Mouse (Mus musculus): ENCODE data around the gene Prss34. TPM values are rescaled to one million over a fixed set of nuclear protein-coding genes. Genes with fewer than 3 reads are reported as not detected.
A peak's percentile ranks its signal among the peaks of the same experiment; 100 is the strongest.

The Prss34 gene
- not detected for total RNA-seq (2022)

DNA sequence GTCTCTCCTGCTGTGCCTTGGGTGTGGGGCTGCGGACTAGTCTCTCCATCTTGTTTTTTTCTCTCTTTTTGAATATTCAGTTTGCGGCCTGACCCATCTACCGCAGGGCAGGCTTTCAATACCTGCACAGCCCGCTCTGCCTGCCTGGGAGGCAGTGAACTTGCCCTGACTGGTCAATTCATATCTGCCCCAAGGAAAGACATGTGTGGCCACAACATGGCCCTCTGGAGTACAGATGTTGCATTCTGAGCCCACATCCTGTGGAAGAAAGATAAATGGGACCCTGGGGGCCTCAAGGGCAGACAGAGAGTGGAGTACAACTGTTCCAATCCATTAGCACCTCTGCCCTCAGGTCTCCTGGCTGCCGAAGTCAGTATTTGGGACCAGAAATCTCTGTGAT is at the start of gene Prss34:
TSS of gene Prss34 (plus strand) at position 301 of the 400 bp plus-strand sequence.
- DNase-seq (ENCODE audit: low spot score in 2 of 2), result no peak

DNA sequence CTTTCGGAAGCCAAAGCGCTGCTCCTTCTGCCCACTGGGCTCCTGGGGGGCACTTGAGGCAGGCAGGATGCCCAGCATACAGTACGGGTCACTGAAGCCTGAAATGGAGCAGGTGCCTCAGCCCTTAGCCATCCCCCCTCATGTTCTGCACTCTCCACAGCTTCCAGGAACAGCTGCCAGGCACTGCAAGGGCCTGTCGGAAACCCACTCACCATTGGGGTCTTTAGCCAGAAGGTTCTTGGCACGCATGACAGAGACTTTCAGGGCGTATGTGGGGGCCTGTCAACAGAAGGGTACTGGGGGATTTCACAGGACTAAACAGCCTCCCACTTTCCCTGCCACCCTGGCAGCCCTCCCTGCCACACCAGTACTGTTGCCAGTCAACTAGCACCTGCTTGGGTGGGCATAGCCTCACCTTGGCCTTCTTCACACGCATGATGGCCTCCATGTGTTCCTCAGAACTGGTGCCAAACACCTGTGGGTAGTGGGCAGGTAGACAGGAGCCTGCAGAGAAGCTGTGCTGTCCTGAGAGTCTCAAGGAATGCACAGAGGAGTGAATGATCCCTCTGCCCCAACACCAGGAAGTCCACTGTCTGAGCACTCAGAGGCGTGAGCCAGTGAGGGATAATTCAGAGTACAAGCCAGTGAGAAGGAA is 47.9 kb upstream of the Prss34 start:
- DNase-seq (ENCODE audit: low spot score in 2 of 2), result no peak

DNA sequence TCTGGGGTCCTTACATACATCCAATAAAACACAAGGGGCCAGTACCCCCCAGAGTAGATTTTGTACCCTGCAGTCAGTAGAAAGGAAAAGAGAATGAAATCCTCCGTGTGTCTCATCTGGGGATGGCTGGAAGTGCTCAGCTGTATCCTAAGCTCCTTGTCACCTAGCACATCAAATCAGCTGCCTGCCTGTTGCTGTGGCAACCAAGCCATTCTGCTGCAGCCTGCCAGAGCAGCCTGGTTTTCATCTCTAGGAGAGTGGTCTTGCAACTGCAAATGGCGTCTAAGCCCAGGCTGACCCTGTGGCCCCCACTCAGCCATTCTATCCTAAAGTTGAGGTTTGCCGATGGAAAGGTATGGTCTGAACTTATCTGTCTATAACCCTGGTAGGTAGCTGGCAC is 45.6 kb upstream of the Prss34 start:
- DNase-seq (ENCODE audit: low spot score in 2 of 2), result no peak

DNA sequence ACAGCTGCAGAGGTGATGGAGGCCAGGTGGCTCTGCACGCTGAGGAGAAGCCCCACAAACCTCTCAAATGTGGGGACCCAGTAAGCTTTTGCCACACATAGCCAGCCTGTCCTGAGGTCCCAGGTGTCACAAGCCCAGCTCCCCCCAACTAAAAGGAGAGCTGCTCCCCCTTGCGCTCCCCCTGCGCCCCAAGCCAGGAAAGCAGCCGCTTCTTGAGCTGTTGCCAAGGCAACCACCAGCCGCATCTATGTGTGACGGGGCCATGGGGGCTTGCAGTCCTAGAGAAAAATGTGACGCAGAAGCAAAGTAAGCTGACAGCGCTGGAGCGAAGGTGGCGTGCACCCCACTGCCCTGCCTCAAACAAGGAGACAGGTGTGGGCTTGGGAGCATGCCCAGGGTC is 44.4 kb upstream of the Prss34 start:
- no peak for DNase-seq (ENCODE audit: low spot score in 2 of 2)

DNA sequence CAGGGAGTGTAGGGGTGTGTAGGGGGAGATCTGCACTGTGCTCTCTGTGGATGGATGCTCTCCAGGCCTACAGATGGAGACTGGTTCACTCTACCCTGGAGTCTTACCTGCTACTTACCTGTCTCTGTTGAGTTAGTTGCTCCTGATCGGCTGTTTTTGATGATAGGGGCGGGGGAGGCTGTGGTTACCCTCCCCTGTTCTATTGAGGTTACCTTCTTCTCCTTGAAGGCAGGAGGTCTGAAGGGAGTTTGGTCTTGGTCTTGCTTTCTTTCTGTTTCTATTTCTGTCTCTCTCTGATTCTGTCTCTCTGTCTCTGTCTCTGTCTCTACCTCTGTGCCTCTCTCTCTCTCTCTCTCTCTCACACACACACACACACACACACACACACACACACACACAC is 43.1 kb upstream of the Prss34 start:
- no peak for DNase-seq (ENCODE audit: low spot score in 2 of 2)

DNA sequence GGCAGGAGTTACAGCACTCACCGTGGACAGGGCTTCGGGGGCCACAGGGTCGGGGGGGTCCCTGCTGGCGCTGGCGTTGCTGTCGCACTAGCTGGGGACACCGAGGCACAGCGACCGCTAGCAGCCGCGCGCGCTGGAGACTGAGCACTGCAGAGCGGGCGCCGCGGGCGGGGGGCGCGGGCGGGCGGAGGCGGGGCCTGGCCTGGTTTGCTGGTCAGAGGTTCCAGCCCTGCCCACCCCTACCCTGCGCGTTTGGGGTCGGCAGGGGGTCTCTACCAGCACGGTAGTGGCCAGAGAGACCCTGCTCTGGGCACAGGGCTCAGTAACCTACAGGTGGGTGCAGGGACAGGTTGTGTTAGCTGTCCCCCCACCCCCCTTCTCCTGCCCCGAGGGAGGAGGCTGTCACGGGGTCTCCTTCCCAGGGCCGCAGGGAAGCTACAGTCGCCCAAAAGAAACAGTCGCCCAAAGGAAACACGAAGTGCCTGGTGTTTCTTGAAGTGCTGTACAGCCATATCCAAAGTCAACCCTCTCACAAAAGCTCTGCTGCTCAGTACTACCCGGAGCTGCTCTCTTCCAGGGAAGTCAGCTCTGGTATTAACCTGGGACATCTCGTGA is 41.9 kb upstream of the Prss34 start, which contains the start of gene Baiap3:
TSS of gene Baiap3 (minus strand) at position 225 of the 615 bp plus-strand sequence.
- no peak for DNase-seq (ENCODE audit: low spot score in 2 of 2)

DNA sequence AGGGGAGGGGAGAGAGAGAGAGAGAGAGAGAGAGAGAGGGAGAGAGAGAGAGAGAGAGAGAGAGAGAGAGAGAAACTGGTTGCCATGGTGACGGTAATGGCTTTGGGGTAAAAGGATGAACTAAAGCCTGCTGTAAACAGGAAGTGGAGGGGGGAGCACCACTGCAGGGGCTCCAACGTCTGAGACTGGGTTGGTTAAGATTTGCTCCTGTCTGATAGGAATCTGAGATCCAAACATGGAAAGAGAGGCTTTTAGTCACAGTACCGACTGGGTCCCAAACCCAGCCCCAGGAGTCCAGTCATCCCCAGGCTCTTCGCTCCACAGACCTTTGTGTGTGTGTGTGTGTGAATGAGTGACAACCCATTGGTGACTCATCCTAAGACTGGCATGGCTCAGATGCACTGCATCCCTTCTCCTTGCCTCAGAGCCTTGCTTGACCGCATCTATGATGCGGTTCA is 40.4 kb upstream of the Prss34 start:
- DNase-seq (ENCODE audit: low spot score in 2 of 2), result no peak

DNA sequence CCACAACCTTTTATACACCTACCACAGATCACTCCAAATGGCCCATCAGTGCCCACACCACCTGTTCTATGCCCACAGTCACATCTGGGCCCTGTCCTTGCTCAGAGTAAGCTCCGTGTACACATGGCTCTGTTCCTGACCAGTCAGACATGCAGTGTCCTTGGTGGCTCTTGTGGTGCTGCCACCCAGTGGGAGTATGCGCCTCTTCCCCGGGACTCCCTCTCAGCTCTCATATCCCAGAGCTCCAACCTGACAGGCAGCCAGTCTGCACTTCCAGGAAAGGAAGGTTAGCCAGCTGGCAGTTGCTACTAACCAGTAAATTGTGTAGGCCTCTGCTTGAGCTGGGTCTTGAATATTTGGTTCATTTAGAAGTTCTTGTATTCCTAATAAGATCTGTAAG is 33.7 kb upstream of the Prss34 start:
- DNase-seq (ENCODE audit: low spot score in 2 of 2), result no peak

DNA sequence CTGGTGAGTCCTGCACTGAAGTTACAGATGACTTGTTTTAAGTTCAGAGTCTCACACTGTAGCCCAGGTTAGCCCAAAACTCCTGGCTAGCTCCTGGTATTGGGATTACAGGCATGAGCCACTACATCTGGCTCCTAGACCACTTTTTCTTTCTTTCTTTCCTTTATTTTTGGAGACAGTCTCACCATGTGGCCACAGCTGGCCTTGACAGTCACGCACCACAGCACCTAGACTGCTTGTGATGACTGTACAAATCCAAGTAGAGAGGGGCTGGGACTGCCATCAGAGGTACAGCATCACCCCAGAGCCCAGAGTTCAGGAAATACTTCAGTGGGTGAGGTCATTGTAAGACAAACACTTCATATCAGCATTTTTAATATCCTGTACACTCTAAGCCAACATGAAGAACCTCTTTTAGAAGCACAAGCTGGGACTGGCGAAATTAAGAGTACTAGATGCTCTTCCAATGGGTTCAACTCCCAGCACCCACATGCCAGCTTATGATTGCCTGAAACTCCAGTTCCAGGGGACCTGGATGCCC is 27.3 kb upstream of the Prss34 start:
- no peak for DNase-seq (ENCODE audit: low spot score in 2 of 2)

DNA sequence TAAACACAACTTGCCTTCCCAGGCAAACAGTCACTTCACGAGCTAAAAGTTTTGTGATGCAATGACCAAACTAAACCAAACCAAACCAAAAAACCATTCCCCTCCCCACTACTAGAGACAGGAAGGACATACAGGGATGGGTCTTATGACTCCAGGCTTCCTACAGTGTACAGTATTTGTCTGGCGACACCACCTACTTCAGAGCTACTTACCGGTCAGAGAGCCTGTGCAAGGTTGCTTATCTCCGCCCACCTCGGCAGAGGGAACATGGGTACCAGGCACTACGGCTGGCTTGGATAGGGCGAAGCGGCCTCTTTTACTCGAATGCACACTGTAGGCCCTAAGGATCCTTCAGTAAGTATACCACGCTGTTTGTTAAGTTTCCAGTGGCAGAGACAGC is 25.9 kb upstream of the Prss34 start:
- no peak for DNase-seq (ENCODE audit: low spot score in 2 of 2)

DNA sequence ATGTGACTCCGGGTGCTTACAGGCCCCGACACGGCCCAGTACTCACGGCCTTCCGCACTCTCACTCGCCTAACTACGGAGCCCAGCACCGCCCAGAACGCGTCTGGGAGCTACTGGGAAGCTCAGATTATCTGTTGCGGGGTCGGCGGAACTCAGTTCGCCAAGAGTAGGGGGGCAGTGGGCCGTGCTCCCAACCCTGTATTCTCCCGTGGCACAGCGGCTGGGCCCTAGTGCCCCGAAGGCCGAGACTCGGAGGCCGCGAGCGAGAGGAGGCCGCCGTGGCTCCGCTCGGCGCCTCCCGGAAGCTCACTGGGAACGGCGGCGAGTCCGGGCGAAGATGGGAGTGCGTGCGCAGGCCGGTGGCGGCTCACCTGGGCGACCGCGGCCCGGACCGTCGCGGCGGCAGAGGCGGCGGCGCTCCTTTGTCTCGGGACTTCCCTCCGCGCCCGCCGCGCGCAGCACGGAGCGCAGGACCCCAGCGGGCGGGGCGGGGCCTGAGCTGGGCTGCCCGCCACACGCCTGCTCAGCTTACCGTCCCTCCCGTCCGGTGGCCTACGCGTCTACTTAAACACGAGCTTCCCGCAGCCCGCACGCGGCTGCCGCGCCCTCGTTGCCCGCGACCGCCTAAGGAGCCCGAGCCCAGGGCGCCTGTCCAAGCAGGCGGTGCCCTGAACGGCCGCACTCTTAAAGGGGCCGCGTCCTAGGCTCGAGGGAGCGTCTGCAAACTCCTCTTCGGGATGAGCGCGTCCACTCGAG is 25.1 kb upstream of the Prss34 start:
- DNase-seq (ENCODE audit: low spot score in 2 of 2), result peak; percentile 85 to 98

DNA sequence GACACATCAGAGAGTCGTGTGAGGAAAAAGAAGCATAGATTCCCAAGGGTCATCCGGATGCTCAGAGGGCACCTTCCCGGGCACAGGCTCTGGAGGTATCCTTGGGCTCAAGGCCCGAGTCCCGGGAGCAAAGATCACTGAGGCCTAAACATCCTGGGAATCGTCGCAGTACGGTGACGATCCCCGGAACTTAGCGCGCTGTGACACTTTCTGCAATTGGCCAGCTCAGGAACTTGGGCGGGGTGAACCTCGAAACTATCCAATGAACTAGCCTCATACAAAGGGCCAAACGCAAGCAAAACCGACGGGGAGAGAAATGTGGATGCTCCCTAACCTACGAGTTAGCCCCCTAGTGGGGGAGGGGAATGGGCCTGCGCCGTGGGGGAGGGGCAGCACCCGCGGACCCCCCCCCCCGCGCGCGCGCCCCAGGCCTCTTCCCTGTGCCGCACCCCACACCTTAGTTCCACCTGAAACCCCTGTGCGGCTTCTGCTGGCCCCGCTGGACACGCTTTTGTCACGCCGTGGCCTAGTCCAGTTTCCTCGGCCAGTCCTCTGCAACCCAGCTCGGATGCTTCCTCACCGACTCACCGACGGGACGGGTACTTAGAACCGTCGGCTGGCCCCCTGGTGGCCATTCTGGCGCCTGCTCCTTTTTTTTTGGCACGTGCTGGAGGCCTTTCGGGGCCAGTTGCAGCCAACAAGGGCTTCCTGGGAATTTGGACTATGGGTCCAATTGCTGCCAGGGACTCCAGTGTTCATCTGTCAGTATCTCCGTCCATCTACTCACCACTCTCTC is 24.3 kb upstream of the Prss34 start:
- DNase-seq (ENCODE audit: low spot score in 2 of 2), result peak; percentile 68 to 92

DNA sequence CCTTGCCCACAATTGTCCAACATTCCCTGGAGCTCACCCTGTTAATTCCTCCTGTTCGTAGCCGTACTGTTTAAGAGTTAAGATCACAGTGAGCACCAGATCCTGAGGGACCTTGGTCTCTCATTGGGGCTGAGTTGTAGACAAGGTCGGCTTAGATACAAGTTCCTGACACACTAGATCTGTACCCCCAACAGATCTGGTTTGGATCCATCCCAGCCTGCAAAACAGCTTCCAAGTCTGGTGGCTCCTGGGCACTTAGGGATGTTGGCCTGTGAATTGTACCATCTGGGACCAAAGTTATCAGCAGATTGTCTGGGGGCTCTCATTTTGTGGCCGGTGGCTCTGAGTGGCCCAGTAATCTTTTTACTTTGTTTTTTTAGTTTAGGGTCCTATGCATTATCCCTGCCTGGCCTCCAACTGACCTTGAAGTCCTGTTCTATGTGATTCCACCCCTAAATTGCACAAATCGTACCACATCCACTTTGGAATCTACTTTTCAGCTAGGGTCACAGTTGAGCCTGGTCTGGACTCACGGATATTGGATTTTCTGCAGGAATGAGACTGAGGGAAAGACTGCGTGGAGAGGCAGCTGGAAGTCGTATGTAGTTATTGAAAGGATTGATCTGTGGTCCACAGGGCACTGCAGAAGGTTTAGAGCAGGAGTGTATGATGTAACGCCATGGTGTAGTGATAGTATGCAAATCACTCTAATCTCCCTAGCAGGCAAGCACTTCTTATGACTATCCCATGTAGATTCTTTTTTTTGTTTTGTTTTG is 23.4 kb upstream of the Prss34 start, which contains the start of gene Ube2i:
TSS of gene Ube2i (minus strand) at position 52 of the 776 bp plus-strand sequence.
- no peak for DNase-seq (ENCODE audit: low spot score in 2 of 2)

DNA sequence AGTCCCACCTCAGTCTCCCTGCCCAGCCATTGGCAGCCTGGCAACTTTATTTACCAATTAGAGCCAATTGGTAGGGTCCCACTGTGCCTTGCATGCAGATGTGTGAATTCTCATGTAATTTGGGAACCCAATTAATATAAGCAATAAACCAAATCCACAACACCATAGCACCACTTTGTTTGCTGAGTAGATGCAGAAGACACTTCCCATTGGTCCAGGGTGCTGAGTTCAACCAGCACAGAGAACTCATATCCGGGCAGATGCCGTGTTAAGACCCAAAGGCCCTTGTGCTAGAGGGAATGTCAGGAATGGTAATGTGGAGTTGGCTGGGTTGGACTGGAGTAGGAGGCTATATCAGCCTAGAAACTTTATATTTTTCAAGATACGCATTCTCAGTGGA is 22.4 kb upstream of the Prss34 start:
- no peak for DNase-seq (ENCODE audit: low spot score in 2 of 2)

DNA sequence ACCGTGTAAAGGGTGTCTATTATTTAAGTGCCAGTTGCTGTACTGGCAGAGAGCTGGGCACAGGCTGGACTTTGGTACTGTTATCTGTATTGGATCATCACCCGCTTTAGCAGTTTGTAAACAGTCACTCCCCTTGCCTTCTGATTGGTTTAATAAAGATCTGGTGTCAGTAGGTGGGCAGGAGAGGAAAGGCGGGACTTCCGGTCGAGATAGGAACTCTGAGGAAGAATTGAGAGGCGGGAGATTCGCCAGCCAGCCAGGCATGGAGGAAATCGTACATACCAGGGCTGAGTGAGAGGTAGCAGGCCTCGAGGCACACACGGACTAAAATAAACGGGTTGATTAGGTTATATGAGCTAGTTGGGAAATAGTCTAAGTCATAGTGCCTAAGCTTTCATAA is 16.1 kb upstream of the Prss34 start:
- DNase-seq (ENCODE audit: low spot score in 2 of 2), result no peak

DNA sequence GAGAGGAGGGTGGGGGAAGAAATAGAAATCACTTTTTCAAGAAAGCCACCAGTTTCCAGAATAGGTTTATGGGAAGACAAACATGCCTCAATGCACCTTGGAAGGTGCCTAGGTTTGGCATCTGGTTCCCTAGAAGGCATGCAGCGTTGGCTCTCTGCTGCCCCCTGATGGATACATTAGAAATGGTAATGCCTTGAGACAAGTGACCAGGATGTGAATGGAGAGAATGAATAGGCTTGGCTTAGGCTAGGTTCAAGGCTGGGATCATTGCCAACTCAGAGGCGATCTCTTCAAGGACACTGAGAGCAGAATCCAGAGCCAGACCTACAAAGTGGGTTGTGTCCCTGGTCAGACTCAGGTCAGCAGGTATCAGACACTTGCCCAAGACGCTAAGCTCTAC is 13.2 kb upstream of the Prss34 start:
- peak in 1 of 2 experiments; percentile 23 for DNase-seq (ENCODE audit: low spot score in 2 of 2)

DNA sequence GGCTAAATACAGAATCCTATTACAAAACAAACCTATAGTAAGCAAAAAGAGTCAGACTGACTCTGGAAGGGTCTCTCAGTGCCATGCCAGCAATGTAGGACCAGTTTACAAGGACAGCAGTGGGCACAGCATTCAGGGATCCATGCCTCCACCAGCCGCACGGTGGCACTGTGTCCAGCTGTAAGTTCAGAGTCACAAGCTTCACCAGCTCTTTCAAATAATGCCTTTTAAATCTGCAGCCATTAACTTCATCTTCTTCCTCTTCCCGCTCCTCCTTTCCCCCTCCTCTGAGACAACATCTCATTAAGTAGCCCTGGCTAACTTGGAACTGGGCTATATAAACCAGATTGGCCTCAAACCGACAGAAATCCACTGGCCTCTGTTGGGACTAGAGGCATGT is 9.4 kb upstream of the Prss34 start:
- peak in 1 of 2 experiments; percentile 28 for DNase-seq (ENCODE audit: low spot score in 2 of 2)

DNA sequence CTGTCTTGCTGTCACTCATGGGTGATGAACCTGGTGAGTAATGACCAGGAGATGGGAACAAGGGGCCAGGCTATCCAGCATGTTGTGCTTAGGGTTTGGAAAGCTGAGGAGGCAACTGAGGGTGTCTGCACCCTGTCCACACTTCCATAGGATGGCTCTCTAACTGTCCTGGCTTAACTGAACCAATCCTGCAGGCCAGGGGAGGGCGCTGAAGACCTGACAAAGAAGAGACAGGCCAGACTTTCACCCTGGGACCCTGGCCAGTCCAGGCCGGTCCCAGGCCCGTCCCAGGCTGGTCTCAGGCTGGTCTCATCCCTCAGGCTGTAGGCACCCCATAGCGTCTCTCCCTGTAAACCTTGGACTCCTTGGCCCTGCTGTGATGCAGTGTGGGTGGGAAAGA is 7.8 kb upstream of the Prss34 start:
- no peak for DNase-seq (ENCODE audit: low spot score in 2 of 2)

DNA sequence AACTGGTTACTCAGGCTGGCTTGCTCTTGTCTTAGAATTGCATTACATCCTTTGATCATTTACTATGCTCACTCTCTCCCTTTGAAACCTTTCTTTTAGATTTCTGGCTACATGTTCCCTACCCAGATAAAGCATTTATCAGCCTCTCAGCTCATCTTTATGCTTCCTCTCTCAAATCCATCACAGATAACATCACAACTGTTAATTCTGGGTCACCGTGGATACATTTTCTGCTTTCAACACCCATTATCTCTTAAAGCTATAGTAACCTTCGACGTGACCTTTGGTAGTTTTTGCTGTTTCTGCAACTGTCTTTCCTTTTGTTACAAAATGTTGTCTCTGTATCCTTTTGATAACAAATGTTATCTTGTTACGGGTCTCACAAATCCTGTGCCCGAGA is 4.7 kb upstream of the Prss34 start:
- DNase-seq (ENCODE audit: low spot score in 2 of 2), result no peak

DNA sequence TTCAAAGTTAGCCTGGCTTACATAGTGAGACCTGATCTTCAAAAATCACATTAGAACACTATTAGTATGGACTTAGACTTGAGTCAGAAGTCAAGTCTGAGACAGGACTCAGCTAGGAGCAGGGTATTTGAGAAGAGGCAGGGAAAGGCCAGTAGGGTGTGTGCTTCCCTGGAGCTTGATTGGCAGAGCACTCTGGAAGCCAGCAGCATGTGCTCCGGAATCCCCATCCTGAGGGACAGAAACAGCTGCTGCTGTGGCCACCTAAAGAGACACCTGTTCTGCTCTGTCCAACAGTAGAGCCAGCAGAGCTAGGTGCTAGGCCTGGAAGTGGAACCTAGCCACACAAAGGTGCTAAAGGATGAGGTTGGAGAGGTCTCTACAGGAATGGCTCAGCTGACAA is 4.1 kb upstream of the Prss34 start:
- no peak for DNase-seq (ENCODE audit: low spot score in 2 of 2)

DNA sequence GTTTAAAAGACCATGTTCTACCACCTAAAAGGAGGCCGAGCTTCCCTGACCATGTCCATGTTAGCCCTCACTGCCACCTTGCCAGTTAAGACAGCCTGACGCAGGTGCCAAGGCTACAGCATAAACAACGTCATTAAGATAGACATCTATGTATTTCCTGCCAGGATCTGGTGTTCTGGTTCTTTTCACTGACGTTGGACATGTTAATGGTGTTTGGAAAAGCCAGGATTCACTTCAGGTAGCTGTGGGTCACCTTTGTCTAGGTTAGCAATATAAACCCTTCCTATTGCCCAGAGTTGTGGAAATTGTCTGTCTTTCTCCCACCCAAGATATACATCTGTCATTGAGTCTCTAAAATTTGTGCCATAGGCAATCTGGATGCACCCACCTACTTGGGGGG is 10.2 kb downstream of the Prss34 start, which contains the start of gene Prss28:
TSS of gene Prss28 (plus strand) at position 301 of the 400 bp plus-strand sequence.
- no peak for DNase-seq (ENCODE audit: low spot score in 2 of 2)
